Mouse (Mus musculus): ENCODE results near the gene Wdfy1.

- TF ChIP-seq CTCF (IDR thresholded peaks at IDR 0.05; ENCODE audit: low read depth) (no peak), EP300 (IDR thresholded peaks at IDR 0.05; ENCODE audit: low read depth) (no peak)
Measured at GRCm38 (mm10) chr1:79764483-79764882, 11.5 kb downstream of the Wdfy1 start.
